Mouse (Mus musculus) T-cell, adult 2 months (primary cell): ENCODE results near the gene Pitpnc1.
A peak's percentile ranks its signal among the peaks of the same experiment; 100 is the strongest.

Experiments
- DNase-seq: peaks from one replicate; pipeline ENCODE4 v3.0.0; 2022; ENCODE audit warnings: low spot score

Gene Pitpnc1

GRCm38 (mm10) chr11:107373154-107373553 is 97.3 kb downstream of the Pitpnc1 start:
- no peak for DNase-seq

GRCm38 (mm10) chr11:107372688-107373087 is 97.8 kb downstream of the Pitpnc1 start:
- DNase-seq, result no peak

- DNase-seq, result no peak
These were observed 100.0 kb downstream of the Pitpnc1 start for GRCm38 (mm10) chr11:107370476-107370875.

- no peak for DNase-seq
These were observed 100.8 kb downstream of the Pitpnc1 start for GRCm38 (mm10) chr11:107369661-107370060.

- no peak for DNase-seq
These were observed 104.4 kb downstream of the Pitpnc1 start for GRCm38 (mm10) chr11:107365938-107366712.

- DNase-seq, result no peak
These were observed 111.8 kb downstream of the Pitpnc1 start for GRCm38 (mm10) chr11:107358695-107359094.

- no peak for DNase-seq
These were observed 114.3 kb downstream of the Pitpnc1 start for GRCm38 (mm10) chr11:107356224-107356623.

GRCm38 (mm10) chr11:107355526-107355925 is 115.0 kb downstream of the Pitpnc1 start:
- no peak for DNase-seq

GRCm38 (mm10) chr11:107354499-107355143 is 115.9 kb downstream of the Pitpnc1 start:
- DNase-seq, result no peak

- DNase-seq, result no peak
These were observed 117.9 kb downstream of the Pitpnc1 start for GRCm38 (mm10) chr11:107352596-107352995.

- DNase-seq, result no peak
These were observed 120.7 kb downstream of the Pitpnc1 start for GRCm38 (mm10) chr11:107349756-107350155.

GRCm38 (mm10) chr11:107343031-107343430 is 127.5 kb downstream of the Pitpnc1 start:
- no peak for DNase-seq

- DNase-seq, result no peak
These were observed 128.1 kb downstream of the Pitpnc1 start for GRCm38 (mm10) chr11:107342432-107342831.

GRCm38 (mm10) chr11:107341293-107341692 is 129.2 kb downstream of the Pitpnc1 start:
- no peak for DNase-seq

- no peak for DNase-seq
These were observed 129.7 kb downstream of the Pitpnc1 start for GRCm38 (mm10) chr11:107340793-107341192.

- no peak for DNase-seq
These were observed 131.2 kb downstream of the Pitpnc1 start for GRCm38 (mm10) chr11:107339224-107339805.

GRCm38 (mm10) chr11:107337391-107338148 is 132.9 kb downstream of the Pitpnc1 start:
- no peak for DNase-seq

GRCm38 (mm10) chr11:107335756-107336155 is 134.7 kb downstream of the Pitpnc1 start:
- no peak for DNase-seq

GRCm38 (mm10) chr11:107334849-107335484 is 135.5 kb downstream of the Pitpnc1 start:
- DNase-seq, result no peak

GRCm38 (mm10) chr11:107332905-107333304 is 137.6 kb downstream of the Pitpnc1 start:
- DNase-seq, result peak; percentile 31

GRCm38 (mm10) chr11:107332332-107332731 is 138.2 kb downstream of the Pitpnc1 start:
- DNase-seq, result no peak

GRCm38 (mm10) chr11:107331425-107331824 is 139.1 kb downstream of the Pitpnc1 start:
- DNase-seq, result no peak
